Mouse (Mus musculus) T-helper 17 cell (primary cell): ENCODE results near the gene Fermt1.

Experiments used
- in situ Hi-C, 2 experiments: fragments of 300-600 bp; cut with MboI, MseI; formaldehyde crosslinking; loops; 1 replicate in 1 of 2; 2 replicates in 1 of 2; pipeline ENCODE4 v1.15.1; 2025; ENCODE audit warnings: high pct_unique_total_duplicates in 2 of 2

Fermt1 gene

GRCm38 (mm10) chr2:132945326-132946207, at the start of gene Fermt1:
TSS of gene Fermt1 (minus strand) at chr2:132945906.
- in situ Hi-C loops: no loop called here

DNA sequence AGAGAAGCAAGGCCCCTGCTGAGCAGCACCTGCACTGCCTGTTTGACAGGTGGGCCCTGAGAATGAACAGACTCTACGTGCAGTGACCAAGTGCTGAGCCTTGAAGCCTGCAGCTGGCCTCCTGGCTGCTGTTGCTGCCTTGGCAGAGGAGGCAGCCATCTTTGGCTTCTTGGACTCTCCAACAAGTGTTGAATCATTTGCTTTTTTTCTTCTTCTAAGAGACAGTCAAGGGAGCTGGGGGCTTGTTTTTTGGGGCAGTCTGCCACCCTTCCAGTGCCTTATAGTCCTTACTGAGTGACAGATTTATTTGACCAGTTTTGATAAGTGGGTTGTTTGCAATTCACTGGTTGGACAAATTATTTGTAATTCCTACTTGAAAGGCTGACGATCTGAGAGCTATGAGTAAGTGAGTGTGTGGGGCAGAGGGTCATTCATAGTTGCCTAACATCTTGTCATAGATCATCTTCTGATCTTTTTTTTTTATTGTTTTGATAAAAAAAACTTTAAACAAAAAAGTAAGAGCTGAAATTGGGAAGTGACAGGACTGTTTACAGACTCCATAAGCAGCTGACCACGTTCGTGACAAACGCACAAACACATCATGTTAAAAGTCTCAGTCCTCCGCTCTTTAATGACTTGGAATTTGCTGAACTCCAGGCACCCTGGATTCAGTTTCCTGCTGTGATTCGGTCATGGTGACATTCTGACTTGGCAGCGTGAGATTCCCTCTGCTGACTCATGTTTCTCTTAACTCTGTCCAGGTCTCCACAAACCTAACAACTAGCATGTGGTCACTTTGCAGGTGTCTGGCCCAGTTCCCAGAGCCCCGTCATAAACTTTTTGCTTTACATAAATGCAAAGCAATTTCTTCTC, 47.2 kb upstream of the Fermt1 start:
- in situ Hi-C loops: no loop called here

GRCm38 (mm10) chr2:132989778-132990564, 44.3 kb upstream of the Fermt1 start:
- in situ Hi-C loops: no loop called here

DNA sequence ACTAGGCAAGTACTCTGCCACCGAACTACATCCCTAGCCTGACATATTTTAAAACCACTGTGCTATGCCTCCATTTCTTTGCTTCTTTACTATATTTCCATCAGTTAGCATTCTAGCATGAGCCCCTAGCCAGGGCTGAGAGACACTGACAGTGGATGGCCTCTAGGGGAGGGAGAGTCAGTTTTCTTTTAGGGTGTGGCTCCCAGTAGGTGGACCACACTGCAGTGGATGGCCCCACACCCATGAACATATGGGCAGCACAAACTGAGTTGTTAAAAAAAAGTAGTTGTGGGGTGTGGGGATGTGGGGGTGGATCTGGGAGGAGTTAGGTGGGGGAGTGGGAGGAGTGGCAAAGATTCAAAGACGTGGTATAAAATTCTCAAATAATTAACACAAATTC, 27.6 kb upstream of the Fermt1 start:
- in situ Hi-C loops: no loop called here

- in situ Hi-C loops: no loop called here
These were observed 25.1 kb upstream of the Fermt1 start for GRCm38 (mm10) chr2:132970772-132971173.

GRCm38 (mm10) chr2:132957786-132958185, 12.1 kb upstream of the Fermt1 start:
- in situ Hi-C loops: no loop called here

- in situ Hi-C loops: no loop called here
These were observed 6.5 kb upstream of the Fermt1 start for GRCm38 (mm10) chr2:132952197-132952596.

- in situ Hi-C loops: no loop called here
These were observed 2.5 kb upstream of the Fermt1 start for GRCm38 (mm10) chr2:132948174-132948573.

- in situ Hi-C loops: no loop called here
These were observed 1.3 kb upstream of the Fermt1 start for GRCm38 (mm10) chr2:132946976-132947375.

- in situ Hi-C loops: no loop called here
These were observed 888 bp downstream of the Fermt1 start for GRCm38 (mm10) chr2:132944711-132945325.

- in situ Hi-C loops: no loop called here
These were observed 1.7 kb downstream of the Fermt1 start for GRCm38 (mm10) chr2:132943997-132944396.

GRCm38 (mm10) chr2:132943596-132943995, 2.1 kb downstream of the Fermt1 start:
- in situ Hi-C loops: no loop called here

GRCm38 (mm10) chr2:132939056-132939455, 6.7 kb downstream of the Fermt1 start:
- in situ Hi-C loops: no loop called here

GRCm38 (mm10) chr2:132936176-132936575, 9.5 kb downstream of the Fermt1 start:
- in situ Hi-C loops: no loop called here

GRCm38 (mm10) chr2:132934711-132935110, 11.0 kb downstream of the Fermt1 start:
- in situ Hi-C loops: no loop called here

DNA sequence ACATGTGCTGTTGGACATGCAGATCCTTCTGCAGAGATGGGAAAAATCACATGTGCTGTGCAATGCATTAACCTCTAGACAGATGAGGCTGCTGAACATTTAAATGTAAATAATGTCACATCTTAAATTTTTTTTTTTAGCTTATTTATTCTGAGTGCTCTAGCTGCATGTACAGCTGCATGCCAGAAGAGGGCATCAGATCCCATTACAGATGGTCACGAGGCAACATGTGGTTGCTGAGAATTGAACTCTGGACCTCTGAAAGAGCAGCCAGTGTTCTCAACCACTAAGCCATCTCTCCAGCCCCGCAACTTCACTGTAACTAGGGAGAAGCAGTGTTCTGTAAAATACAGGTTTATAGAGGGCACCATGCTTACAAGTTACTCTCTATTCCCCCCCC, 11.6 kb downstream of the Fermt1 start:
- in situ Hi-C loops: no loop called here

GRCm38 (mm10) chr2:132928999-132929398, 16.7 kb downstream of the Fermt1 start:
- in situ Hi-C loops: no loop called here

- in situ Hi-C loops: no loop called here
These were observed 17.8 kb downstream of the Fermt1 start for GRCm38 (mm10) chr2:132927871-132928270.

DNA sequence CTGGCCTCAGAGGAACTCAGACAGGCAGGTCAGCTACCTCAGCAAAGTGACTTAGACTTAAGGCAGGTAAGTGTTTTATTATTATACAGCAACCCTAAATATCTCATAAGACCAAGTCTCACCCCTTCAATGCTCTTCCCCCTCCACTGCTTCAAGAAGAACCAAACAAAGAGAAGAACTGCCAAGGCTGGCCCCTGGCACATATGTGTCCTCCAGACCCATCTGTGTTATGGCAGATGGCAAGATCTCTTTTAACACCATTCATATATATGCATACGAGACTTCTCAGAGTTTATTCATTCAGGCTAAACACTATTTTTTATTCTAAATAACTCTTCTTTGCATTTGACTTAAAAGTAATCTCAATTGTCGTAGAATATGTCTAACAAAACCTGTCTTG, 18.4 kb downstream of the Fermt1 start:
- in situ Hi-C loops: no loop called here

DNA sequence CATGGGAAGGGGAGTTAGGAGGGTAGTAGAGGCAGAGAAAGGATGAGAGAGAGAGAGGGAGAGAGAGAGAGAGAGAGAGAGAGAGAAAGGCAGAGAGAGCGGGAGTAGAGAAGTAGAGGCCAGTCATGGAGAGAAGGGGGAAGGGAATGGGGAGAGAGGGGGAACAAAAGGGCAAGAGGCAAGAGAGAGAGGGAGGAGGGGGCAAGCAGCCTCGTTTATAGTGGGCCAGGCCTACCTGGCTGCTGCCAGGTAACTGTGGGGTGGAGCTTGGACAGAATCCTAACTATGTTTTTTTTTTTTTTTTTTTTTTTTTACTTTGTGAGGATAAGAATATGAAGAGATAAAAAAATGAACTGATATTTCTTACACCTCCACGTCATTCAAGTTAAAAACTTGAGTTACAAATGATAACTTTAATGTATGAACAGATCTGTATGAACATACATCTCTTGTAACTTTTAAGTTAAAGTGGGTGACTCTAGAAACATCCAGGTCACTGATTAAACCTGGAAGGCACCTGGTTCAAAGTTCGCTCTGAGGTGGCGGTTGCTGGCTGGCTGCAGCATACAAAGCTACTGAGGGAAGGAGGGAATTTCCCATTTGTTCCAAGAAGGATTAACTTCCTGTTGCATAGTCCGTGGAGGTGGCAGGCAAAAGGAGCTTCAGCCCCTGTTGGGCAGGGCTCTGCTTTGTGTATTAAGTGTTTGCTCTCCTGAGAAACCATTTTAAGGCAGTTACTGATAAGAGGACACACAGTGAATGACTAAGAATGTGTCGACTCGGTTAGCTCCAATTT, 22.2 kb downstream of the Fermt1 start:
- in situ Hi-C loops: loop anchor here in 1 of 2 experiments (25.0 kb wide), 1 partner anchor 1664 kb away; no protein-coding TSS in a partner anchor
